Mouse (Mus musculus) hindbrain, postnatal 0 days (tissue): ENCODE results near the gene Rapgefl1. TPM values are rescaled to one million over a fixed set of nuclear protein-coding genes. Genes with fewer than 3 reads are reported as not detected.
"Not testable (repeated sequence)": the region's sequence is repeated elsewhere in the genome, so short reads cannot be mapped to it uniquely, and the experiment has no call there.

Source experiments
- ATAC-seq: fragments of 200-750 bp; cut with Nextera tagmentation; 2 replicates; pipeline ENCODE4 v1.8.0; 2017; ENCODE audit warnings: mild to moderate bottlenecking, moderate TSS enrichment, moderate library complexity
- DNase-seq: peaks from one replicate; pipeline ENCODE4 v3.0.0-alpha.2; 2015; ENCODE audit warnings: low spot score
- H3K27ac ChIP-seq: fragments of 300-500 bp; sonication (generic); 2 replicates; pipeline ENCODE4 v1.5.1; 2014; ENCODE audit warnings: mild to moderate bottlenecking
- H3K27me3 ChIP-seq: fragments of 300-500 bp; sonication (generic); 2 replicates; pipeline ENCODE4 v1.6.1; 2014; ENCODE audit warnings: low read length, mixed read lengths; ENCODE audit not compliant: insufficient read depth
- H3K36me3 ChIP-seq: fragments of 300-500 bp; sonication (generic); 2 replicates; pipeline ENCODE4 v1.6.1; 2014; ENCODE audit warnings: low read length, mixed read lengths; ENCODE audit not compliant: insufficient read depth
- H3K4me1 ChIP-seq: fragments of 300-500 bp; sonication (generic); 2 replicates; pipeline ENCODE4 v1.6.1; 2014; ENCODE audit warnings: antibody characterized with exemption, low read length, mixed read lengths; ENCODE audit not compliant: insufficient read depth
- H3K4me2 ChIP-seq: fragments of 300-500 bp; sonication (generic); 2 replicates; pipeline ENCODE4 v1.6.1; 2014; ENCODE audit warnings: low read depth, mild to moderate bottlenecking, low read length, moderate library complexity, mixed read lengths
- H3K4me3 ChIP-seq: fragments of 300-500 bp; sonication (generic); 2 replicates; pipeline ENCODE4 v1.5.1; 2014; ENCODE audit warnings: low read length
- H3K9ac ChIP-seq: fragments of 300-500 bp; sonication (generic); replicated peaks from 2 replicates; pipeline ENCODE4 v1.6.1; 2014; ENCODE audit warnings: mild to moderate bottlenecking, low read length, moderate library complexity, mixed read lengths
- H3K9me3 ChIP-seq: fragments of 300-500 bp; sonication (generic); 2 replicates; pipeline ENCODE4 v1.6.1; 2016; ENCODE audit warnings: low read length, mixed read lengths
- CTCF ChIP-seq: IDR thresholded peaks from 2 replicates; pipeline ENCODE4 v1.5.1; 2016; ENCODE audit warnings: antibody characterized with exemption, control low read depth, low read depth
- WGBS: fragments of 180-500 bp; shearing (Covaris S2); extraction: QIAGEN DNeasy Blood & Tissue Kit; methylation state at CpG from one replicate; pipeline ENCODE4 v1.1.7; 2014; 5-methylcytosine and 5-hydroxymethylcytosine counted together
- polyA plus RNA-seq: library from polyadenylated mRNA; unstranded; fragments of >200 nt; fragmentation: Nextera tagmentation; extraction: Ambion mirVana; gene quantifications from 2 replicates; pipeline ENCODE4 v1.2.1, GENCODE M21; 2015
- total RNA-seq: library from RNA; depleted of rRNA; stranded (reverse); fragments of >200 nt; gene quantifications from 2 replicates; pipeline ENCODE4 v1.2.3, GENCODE M21; 2014

Rapgefl1 gene
- total and polyA plus RNA-seq, 2 experiments from 2014 or later, result 11.0 to 44.1 TPM

DNA sequence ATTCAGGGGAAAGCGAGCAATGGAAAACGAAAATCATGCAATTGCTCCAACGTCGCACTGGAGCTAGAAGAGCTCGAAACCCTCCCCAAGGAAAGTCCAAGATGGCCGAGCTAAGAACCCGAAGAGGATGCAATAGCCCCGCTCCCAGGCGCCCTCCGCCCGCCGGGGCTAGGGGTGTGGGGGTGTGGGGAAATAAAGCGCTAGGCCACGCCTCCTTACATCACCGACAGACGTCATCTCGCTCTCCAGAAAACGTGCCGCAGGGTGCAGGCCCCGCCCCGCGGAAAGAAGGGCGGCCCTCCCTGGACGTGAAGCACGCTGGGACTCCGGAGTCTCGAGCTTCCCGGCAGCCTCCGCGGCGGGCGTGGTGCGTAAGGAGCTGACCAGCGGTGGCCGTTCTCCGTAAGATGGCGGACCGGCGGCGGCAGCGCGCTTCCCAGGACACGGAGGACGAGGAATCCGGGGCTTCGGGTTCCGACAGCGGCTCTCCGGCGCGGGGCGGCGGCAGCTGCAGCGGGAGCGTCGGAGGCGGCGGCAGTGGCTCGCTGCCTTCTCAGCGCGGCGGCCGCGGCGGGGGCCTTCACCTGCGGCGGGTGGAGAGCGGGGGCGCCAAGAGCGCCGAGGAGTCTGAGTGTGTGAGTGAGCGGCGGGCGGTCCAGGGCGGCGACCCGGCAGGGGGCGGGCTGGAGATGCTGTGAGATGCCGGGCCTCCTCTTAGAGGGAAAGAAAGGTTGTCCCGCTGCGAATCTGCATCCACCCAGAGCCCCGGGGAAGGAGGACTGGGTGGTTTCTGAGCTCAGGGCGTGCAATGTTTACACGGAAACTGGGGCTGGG lies 26.9 kb upstream of the Rapgefl1 start:
- H3K27me3 ChIP-seq, result no peaks in the 10 kb centered on the region
- ATAC-seq, result peak; percentile 99
- peak overlapping the region; percentile 93 for H3K4me3 ChIP-seq
- no peak for TF ChIP-seq CTCF
- H3K4me1 ChIP-seq, result peaks cover 7% of the 10 kb centered on the region; the same call in 1 of the 2 replicates
- H3K27ac ChIP-seq, result peak overlapping the region; percentile 99
- WGBS, result under 1% methylated on average over 77 of the region's 84 CpGs
- H3K4me2 ChIP-seq, result peak overlapping the region; percentile 82
- no peaks in the 10 kb centered on the region for H3K9me3 ChIP-seq
- peak; percentile 100 for DNase-seq
- peak overlapping the region; percentile 98 for H3K9ac ChIP-seq
- H3K36me3 ChIP-seq, result peaks cover 39% of the 10 kb centered on the region

DNA sequence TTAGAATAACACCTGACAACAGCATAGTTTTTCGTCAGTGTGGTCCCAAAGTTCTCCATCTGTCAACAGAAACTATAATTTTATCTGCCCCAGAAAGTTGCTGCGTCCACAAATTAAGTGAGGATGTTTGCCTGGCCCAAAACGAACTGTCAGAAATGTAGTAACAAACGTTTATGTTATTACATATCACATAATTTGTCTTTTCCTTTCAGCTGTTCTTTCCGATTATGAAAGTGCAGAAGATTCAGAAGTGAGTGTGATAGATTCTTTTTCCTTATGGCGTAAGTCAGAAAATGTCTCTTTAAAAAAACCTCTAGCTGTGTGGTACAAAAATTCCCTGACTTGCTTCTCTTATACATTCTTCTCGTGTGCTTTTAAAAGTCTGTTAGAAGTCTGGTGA lies 25.9 kb upstream of the Rapgefl1 start:
- H3K9ac ChIP-seq, result peak overlapping the region; percentile 98
- H3K4me2 ChIP-seq, result peak overlapping the region; percentile 82
- DNase-seq, result no peak
- no peaks in the 10 kb centered on the region for H3K27me3 ChIP-seq
- no peak for ATAC-seq
- 72% methylated on average over 7 of the region's 7 CpGs for WGBS
- no peak for TF ChIP-seq CTCF
- peaks cover 35% of the 10 kb centered on the region for H3K36me3 ChIP-seq
- H3K9me3 ChIP-seq, result no peaks in the 10 kb centered on the region
- H3K4me3 ChIP-seq, result peak overlapping the region; percentile 93
- H3K27ac ChIP-seq, result peak overlapping the region; percentile 99; the same call in 1 of the 2 replicates
- H3K4me1 ChIP-seq, result peaks cover 7% of the 10 kb centered on the region; the same call in 1 of the 2 replicates

DNA sequence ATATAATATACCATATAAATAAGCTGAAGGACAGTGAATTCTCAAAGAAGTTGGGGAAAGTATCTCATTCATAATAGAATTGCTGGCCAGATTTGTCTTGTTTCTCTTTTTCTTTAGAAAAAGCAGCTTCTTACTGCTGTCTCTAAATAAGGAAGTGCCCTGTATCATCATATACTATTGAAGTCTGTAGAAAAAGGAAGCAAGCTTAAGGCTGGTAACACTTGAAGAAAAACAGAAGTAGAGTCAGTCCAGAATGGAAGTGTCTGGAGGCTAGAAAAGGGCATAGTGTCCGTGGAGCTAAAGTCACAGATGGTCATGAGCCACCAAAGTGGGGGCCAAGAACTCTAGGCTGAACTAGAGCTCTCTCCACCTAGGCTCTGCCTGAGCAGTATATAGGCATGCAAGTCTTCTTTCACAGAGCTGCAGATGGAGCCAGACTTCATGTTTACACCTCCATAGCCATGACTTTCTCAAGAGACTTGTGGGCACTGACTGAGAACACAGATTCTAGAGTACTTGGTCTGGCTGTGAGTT lies 19.8 kb upstream of the Rapgefl1 start:
- no peak for TF ChIP-seq CTCF
- Histone ChIP-seq H3K27me3 (no peaks in the 10 kb centered on the region), H3K27ac (no peak overlapping the region), H3K9me3 (no peaks in the 10 kb centered on the region), H3K9ac (no peak overlapping the region), H3K4me1 (no peaks in the 10 kb centered on the region), H3K4me2 (no peak overlapping the region), H3K36me3 (peaks cover 49% of the 10 kb centered on the region), H3K4me3 (no peak overlapping the region)
- 100% methylated on average over 1 of the region's 1 CpGs for WGBS
- DNase-seq (no peak), ATAC-seq (no peak)

DNA sequence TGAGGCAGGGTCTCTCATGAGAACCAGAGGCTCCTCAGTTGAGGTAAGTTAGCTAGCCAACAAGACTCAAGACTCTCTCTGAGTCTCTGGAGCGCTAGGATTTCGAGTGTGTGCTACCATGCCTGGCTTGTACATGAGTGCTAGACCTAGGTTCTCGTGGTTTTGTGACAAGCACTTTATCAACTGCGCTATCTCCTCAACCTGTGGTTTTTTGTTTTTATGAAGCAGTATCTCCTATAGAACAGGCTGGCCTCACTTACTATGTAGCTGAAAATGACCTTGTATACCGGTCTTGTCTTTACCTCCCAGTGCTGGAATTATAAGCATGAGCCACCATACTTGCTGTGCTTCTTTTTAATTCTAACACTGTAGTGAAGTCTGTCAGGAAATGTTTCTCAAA lies 15.6 kb upstream of the Rapgefl1 start:
- Histone ChIP-seq H3K36me3 (peaks cover 50% of the 10 kb centered on the region), H3K4me3 (no peak overlapping the region), H3K27me3 (no peaks in the 10 kb centered on the region), H3K27ac (no peak overlapping the region), H3K4me2 (no peak overlapping the region), H3K4me1 (no peaks in the 10 kb centered on the region), H3K9me3 (no peaks in the 10 kb centered on the region), H3K9ac (no peak overlapping the region)
- no peak for TF ChIP-seq CTCF
- WGBS, result 96% methylated on average over 5 of the region's 5 CpGs
- ATAC-seq, result no peak
- DNase-seq, result no peak

DNA sequence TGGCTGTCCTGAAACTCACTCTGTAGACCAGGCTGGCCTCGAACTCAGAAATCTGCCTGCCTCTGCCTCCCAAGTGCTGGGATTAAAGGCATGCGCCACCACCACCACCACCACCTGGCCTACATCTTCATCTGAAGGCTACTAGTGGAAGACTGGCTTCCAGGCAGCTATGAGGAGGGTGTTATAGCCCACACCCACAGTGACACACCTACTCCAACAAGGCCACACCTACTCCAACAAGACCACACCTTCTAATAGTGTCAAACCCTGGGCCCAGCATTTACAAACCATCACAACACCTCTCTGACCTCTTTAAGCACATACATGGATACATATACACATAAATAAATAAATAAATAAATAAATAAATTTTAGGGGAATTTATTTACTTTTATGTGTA lies 10.5 kb upstream of the Rapgefl1 start:
- not testable (repeated sequence) for H3K9me3 ChIP-seq, H3K9ac ChIP-seq, H3K4me2 ChIP-seq, H3K27ac ChIP-seq, DNase-seq, H3K27me3 ChIP-seq, ATAC-seq, H3K4me1 ChIP-seq, H3K4me3 ChIP-seq
- WGBS, result 100% methylated on average over 2 of the region's 2 CpGs
- peaks cover 60% of the 10 kb centered on the region for H3K36me3 ChIP-seq

DNA sequence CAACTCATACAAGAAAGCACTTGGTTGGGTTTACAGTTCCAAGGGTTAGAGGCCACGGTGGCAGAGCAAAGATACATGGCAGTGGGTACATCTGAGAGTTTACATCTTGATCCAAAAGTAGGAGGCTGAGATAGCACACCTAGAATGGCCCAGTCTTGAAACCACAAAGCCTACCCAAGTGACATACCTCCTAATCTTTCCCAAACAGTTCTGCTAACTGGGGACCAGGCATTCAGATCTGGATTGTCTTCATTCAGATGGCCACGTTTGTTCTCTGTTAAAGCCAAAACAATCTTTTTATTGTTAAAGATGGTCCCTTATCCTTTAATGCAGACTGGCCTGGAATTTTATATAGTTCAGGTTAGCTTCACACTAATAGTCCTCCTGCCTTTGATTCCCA lies 8.7 kb upstream of the Rapgefl1 start:
- WGBS, result 86% methylated on average over 2 of the region's 2 CpGs
- ATAC-seq, result no peak

More for the DNA sequence above, 8.7 kb upstream of the Rapgefl1 start:
- H3K27me3 ChIP-seq, result no peaks in the 10 kb centered on the region
- no peak for DNase-seq
- H3K9me3 ChIP-seq, result no peaks in the 10 kb centered on the region
- H3K9ac ChIP-seq, result no peak overlapping the region
- peaks cover 61% of the 10 kb centered on the region for H3K36me3 ChIP-seq
- no peak for TF ChIP-seq CTCF
- no peak overlapping the region for H3K4me2 ChIP-seq
- H3K27ac ChIP-seq, result no peak overlapping the region
- H3K4me3 ChIP-seq, result no peak overlapping the region
- no peaks in the 10 kb centered on the region for H3K4me1 ChIP-seq
